Mouse (Mus musculus) liver, embryonic 16.5 days (tissue): ENCODE results near the gene Ang. TPM values are rescaled to one million over a fixed set of nuclear protein-coding genes. Genes with fewer than 3 reads are reported as not detected.
"Not testable (repeated sequence)": the region's sequence is repeated elsewhere in the genome, so short reads cannot be mapped to it uniquely, and the experiment has no call there.

Experiments
- ATAC-seq: fragments of 200-750 bp; cut with Nextera tagmentation; 2 replicates; pipeline ENCODE4 v1.8.0; 2017; ENCODE audit warnings: low read depth, mild to moderate bottlenecking, moderate number of reproducible peaks, moderate library complexity
- H3K27ac ChIP-seq: fragments of 300-500 bp; sonication (generic); 2 replicates; pipeline ENCODE4 v1.5.1; 2014; ENCODE audit warnings: mild to moderate bottlenecking, low read length
- H3K27me3 ChIP-seq: fragments of 300-500 bp; sonication (generic); 2 replicates; pipeline ENCODE4 v1.6.1; 2014; ENCODE audit warnings: low read depth, low read length, mixed read lengths; ENCODE audit not compliant: control insufficient read depth, insufficient read depth
- H3K36me3 ChIP-seq: fragments of 300-500 bp; sonication (generic); 2 replicates; pipeline ENCODE4 v1.6.1; 2014; ENCODE audit warnings: mild to moderate bottlenecking; ENCODE audit not compliant: control insufficient read depth, insufficient read depth
- H3K4me1 ChIP-seq: fragments of 300-500 bp; sonication (generic); 2 replicates; pipeline ENCODE4 v1.6.1; 2014; ENCODE audit warnings: low read depth, low read length, mixed read lengths; ENCODE audit not compliant: control insufficient read depth
- H3K4me2 ChIP-seq: fragments of 300-500 bp; sonication (generic); 2 replicates; pipeline ENCODE4 v1.6.1; 2014; ENCODE audit warnings: low read depth, low read length, mixed read lengths
- H3K4me3 ChIP-seq: fragments of 300-500 bp; sonication (generic); 2 replicates; pipeline ENCODE4 v1.5.1; 2014; ENCODE audit warnings: low read depth, mild to moderate bottlenecking, low read length
- H3K9ac ChIP-seq: fragments of 300-500 bp; sonication (generic); 2 replicates; pipeline ENCODE4 v1.6.1; 2014; ENCODE audit warnings: low read depth, low read length
- H3K9me3 ChIP-seq: fragments of 300-500 bp; sonication (generic); replicated peaks from 2 replicates; pipeline ENCODE4 v1.6.1; 2016; ENCODE audit warnings: low read length; ENCODE audit not compliant: control insufficient read depth
- WGBS: fragments of 180-500 bp; shearing (Covaris S2); extraction: QIAGEN DNeasy Blood & Tissue Kit; methylation state at CpG from one replicate; pipeline ENCODE4 v1.1.7; 2014; ENCODE audit not compliant: insufficient replicate concordance; 5-methylcytosine and 5-hydroxymethylcytosine counted together
- polyA plus RNA-seq: library from polyadenylated mRNA; unstranded; fragments of >200 nt; fragmentation: Nextera tagmentation; extraction: Ambion mirVana; gene quantifications from 2 replicates; pipeline ENCODE4 v1.2.1, GENCODE M21; 2015

The Ang gene
- polyA plus RNA-seq, 1 experiment from 2014 or later: 8.4 TPM

- no peaks in the 10 kb centered on the region for H3K36me3 ChIP-seq
- no peak overlapping the region for H3K9ac ChIP-seq
- no peaks in the 10 kb centered on the region for H3K9me3 ChIP-seq
- no peak overlapping the region for H3K4me2 ChIP-seq
- no peak for ATAC-seq
- H3K4me3 ChIP-seq: no peak overlapping the region
- no peak overlapping the region; the same call in 1 of the 2 replicates for H3K27ac ChIP-seq
- H3K4me1 ChIP-seq: peaks cover 26% of the 10 kb centered on the region
- WGBS: 46% methylated on average over 5 of the region's 5 CpGs
- no peaks in the 10 kb centered on the region for H3K27me3 ChIP-seq
Observed at GRCm38 (mm10) chr14:51094096-51094875, 3.3 kb downstream of the Ang start.

- no peak for ATAC-seq
- no peaks in the 10 kb centered on the region for H3K36me3 ChIP-seq
- no peak overlapping the region for H3K4me2 ChIP-seq
- WGBS: 50% methylated on average over 8 of the region's 9 CpGs
- H3K9me3 ChIP-seq: no peaks in the 10 kb centered on the region
- peaks cover 26% of the 10 kb centered on the region for H3K4me1 ChIP-seq
- no peak overlapping the region for H3K9ac ChIP-seq
- H3K4me3 ChIP-seq: no peak overlapping the region
- H3K27ac ChIP-seq: no peak overlapping the region
- H3K27me3 ChIP-seq: no peaks in the 10 kb centered on the region
Observed at GRCm38 (mm10) chr14:51094921-51095320, 4.0 kb downstream of the Ang start.

GRCm38 (mm10) chr14:51095736-51096524 is 5.0 kb downstream of the Ang start:
- H3K4me2 ChIP-seq: no peak overlapping the region
- no peak overlapping the region for H3K9ac ChIP-seq
- H3K36me3 ChIP-seq: no peaks in the 10 kb centered on the region
- no peaks in the 10 kb centered on the region for H3K27me3 ChIP-seq
- H3K9me3 ChIP-seq: no peaks in the 10 kb centered on the region
- no peak overlapping the region for H3K4me3 ChIP-seq
- no peak overlapping the region for H3K27ac ChIP-seq
- ATAC-seq: peak; percentile 65
- 38% methylated on average over 9 of the region's 9 CpGs for WGBS
- H3K4me1 ChIP-seq: peaks cover 17% of the 10 kb centered on the region

- H3K36me3 ChIP-seq, H3K4me3 ChIP-seq, H3K9ac ChIP-seq, ATAC-seq, H3K4me2 ChIP-seq, H3K9me3 ChIP-seq, H3K27ac ChIP-seq, H3K4me1 ChIP-seq, H3K27me3 ChIP-seq: not testable (repeated sequence)
- WGBS: 29% methylated on average over 1 of the region's 1 CpGs
Observed at GRCm38 (mm10) chr14:51098300-51098699, 7.3 kb downstream of the Ang start.

GRCm38 (mm10) chr14:51098921-51099320 is 8.0 kb downstream of the Ang start:
- ATAC-seq: no peak
- Histone ChIP-seq H3K9ac (no peak overlapping the region), H3K27ac (no peak overlapping the region), H3K27me3 (no peaks in the 10 kb centered on the region), H3K36me3 (no peaks in the 10 kb centered on the region), H3K9me3 (no peaks in the 10 kb centered on the region), H3K4me2 (no peak overlapping the region), H3K4me3 (no peak overlapping the region), H3K4me1 (peaks cover 9% of the 10 kb centered on the region)
- 86% methylated on average over 11 of the region's 11 CpGs for WGBS

- H3K27ac ChIP-seq: no peak overlapping the region
- H3K9ac ChIP-seq: no peak overlapping the region
- H3K9me3 ChIP-seq: no peaks in the 10 kb centered on the region
- no peak overlapping the region for H3K4me2 ChIP-seq
- H3K4me3 ChIP-seq: no peak overlapping the region
- H3K36me3 ChIP-seq: no peaks in the 10 kb centered on the region
- no peaks in the 10 kb centered on the region for H3K27me3 ChIP-seq
- ATAC-seq: no peak
- peaks cover 3% of the 10 kb centered on the region for H3K4me1 ChIP-seq
- 67% methylated on average over 9 of the region's 9 CpGs for WGBS
Observed at GRCm38 (mm10) chr14:51101284-51101683, 10.3 kb downstream of the Ang start.

- Histone ChIP-seq H3K9ac (no peak overlapping the region), H3K27ac (no peak overlapping the region), H3K4me3 (no peak overlapping the region), H3K27me3 (no peaks in the 10 kb centered on the region), H3K4me2 (no peak overlapping the region), H3K4me1 (peaks cover 8% of the 10 kb centered on the region), H3K36me3 (no peaks in the 10 kb centered on the region), H3K9me3 (no peaks in the 10 kb centered on the region)
- ATAC-seq: no peak
- WGBS: 69% methylated on average over 3 of the region's 3 CpGs
Observed at GRCm38 (mm10) chr14:51103217-51103616, 12.3 kb downstream of the Ang start.

- no peak for ATAC-seq
- no peak overlapping the region for H3K27ac ChIP-seq
- WGBS: 67% methylated on average over 2 of the region's 2 CpGs
- no peak overlapping the region for H3K9ac ChIP-seq
- no peaks in the 10 kb centered on the region for H3K36me3 ChIP-seq
- no peak overlapping the region for H3K4me3 ChIP-seq
- no peaks in the 10 kb centered on the region for H3K27me3 ChIP-seq
- no peak overlapping the region for H3K4me2 ChIP-seq
- H3K9me3 ChIP-seq: no peaks in the 10 kb centered on the region
- peaks cover 8% of the 10 kb centered on the region for H3K4me1 ChIP-seq
Observed at GRCm38 (mm10) chr14:51104366-51104765, 13.4 kb downstream of the Ang start.

GRCm38 (mm10) chr14:51106449-51106967 is 15.6 kb downstream of the Ang start:
- Histone ChIP-seq H3K9me3 (no peaks in the 10 kb centered on the region), H3K9ac (no peak overlapping the region), H3K27me3 (no peaks in the 10 kb centered on the region), H3K4me2 (no peak overlapping the region), H3K4me3 (no peak overlapping the region), H3K27ac (no peak overlapping the region), H3K36me3 (no peaks in the 10 kb centered on the region), H3K4me1 (peaks cover 8% of the 10 kb centered on the region)
- ATAC-seq: no peak
